Mouse (Mus musculus): ENCODE results near the gene Tmem136. TPM values are rescaled to one million over a fixed set of nuclear protein-coding genes. Genes with fewer than 3 reads are reported as not detected.

Tmem136 gene
- 10.5 and 12.6 TPM in 2 replicates for polyA plus RNA-seq (2015; fragmentation: Nextera tagmentation; extraction: Ambion mirVana)

DNA sequence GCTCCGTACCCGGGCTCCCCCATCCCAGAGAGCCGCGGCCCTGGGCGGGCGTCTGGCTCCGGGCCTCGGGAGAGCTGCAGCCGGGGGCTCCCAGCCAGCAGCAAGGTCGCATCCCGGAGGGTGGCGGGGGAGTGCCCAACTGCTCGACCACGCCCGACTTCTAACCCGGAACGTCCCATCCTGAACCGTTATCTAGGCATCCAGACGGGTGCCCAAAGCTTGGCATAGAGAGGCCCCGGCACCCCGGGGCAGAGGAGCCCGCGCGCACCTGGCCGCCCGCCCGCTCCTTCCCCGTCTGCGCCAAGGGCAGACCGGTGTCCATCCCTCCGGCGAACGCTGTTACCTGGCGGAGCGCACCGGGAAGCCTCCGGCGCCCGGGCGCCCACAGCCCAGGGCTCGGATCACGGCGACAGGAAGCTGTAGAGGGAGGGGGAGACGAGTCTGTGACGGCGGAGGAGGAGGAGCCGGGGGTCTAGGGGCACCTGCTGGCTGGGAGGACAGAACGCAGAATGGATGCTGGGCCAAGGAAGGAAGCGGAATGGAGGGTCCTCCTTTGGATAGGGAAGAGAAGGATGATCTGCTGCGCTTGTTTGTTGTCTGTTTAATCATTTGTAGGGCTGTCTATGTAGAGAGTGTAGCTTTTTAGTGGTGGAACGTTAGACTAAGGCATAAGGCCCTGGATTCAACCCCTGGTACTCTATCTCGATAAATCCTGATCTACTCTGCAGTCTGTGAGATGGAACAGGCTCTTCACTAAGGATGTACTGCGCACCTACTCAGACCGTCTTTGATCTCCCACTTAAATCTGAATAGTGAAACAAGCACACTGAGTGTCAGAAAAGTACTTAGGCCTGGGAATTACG is at the start of gene Tmem136:
Tmem136 (minus strand) TSS at position 437 of the 863 bp plus-strand sequence.
- H3K27ac ChIP-seq (ENCODE audit: low read length), result peak within 1 kb of the TSS; percentile 47; the same call in 1 of the 2 replicates
- peaks cover 10% of the 10 kb centered on the region for H3K4me1 ChIP-seq (replicated peaks; ENCODE audit: control insufficient read depth, insufficient read depth, low read length)
- ATAC-seq, result peak; percentile 99
- 3% methylated on average over 54 of the region's 55 CpGs for WGBS
- H3K27me3 ChIP-seq (replicated peaks; ENCODE audit: control insufficient read depth, insufficient read depth, low read length), result no peaks in the 10 kb centered on the region; the same call in 1 of the 2 replicates
- H3K4me2 ChIP-seq (ENCODE audit: low read length), result peak within 1 kb of the TSS; percentile 87
- H3K36me3 ChIP-seq (ENCODE audit: control insufficient read depth, insufficient read depth), result peaks cover 2% of the 10 kb centered on the region
- peak within 1 kb of the TSS; percentile 99 for H3K4me3 ChIP-seq (replicated peaks; ENCODE audit: low read length)
- no peaks in the 10 kb centered on the region for H3K9me3 ChIP-seq (ENCODE audit: control insufficient read depth, low read length)
- peak within 1 kb of the TSS; percentile 96 for H3K9ac ChIP-seq (replicated peaks; ENCODE audit: low read depth, low read length)

DNA sequence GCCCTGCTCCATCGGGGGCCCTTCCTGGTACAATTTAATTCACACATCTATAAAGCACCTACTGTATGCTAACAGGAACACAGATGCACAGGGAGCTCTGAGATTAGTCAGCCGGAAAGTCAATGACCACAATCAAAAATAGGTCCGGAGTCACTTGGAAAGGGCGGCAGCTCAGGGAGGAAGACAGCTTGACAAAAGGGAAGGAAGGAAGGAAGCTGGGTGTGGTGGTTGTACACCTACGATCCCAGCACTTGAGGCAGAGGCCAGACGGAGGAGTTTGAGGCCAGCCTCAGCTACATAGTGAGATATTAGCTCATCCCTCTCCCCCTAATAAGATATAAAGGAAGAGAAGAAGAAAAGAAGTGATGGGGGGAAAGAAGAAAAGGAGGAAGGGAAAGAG is 39.6 kb upstream of the Tmem136 start:
- WGBS, result 89% methylated on average over 6 of the region's 6 CpGs
- no peak overlapping the region for H3K4me2 ChIP-seq (ENCODE audit: low read length)
- no peak overlapping the region for H3K27ac ChIP-seq (ENCODE audit: low read length)
- H3K4me3 ChIP-seq (replicated peaks; ENCODE audit: low read length), result no peak overlapping the region
- no peak for ATAC-seq
- H3K9me3 ChIP-seq (ENCODE audit: control insufficient read depth, low read length), result no peaks in the 10 kb centered on the region
- H3K4me1 ChIP-seq (replicated peaks; ENCODE audit: control insufficient read depth, insufficient read depth, low read length), result no peaks in the 10 kb centered on the region
- no peaks in the 10 kb centered on the region for H3K36me3 ChIP-seq (ENCODE audit: control insufficient read depth, insufficient read depth)
- no peaks in the 10 kb centered on the region for H3K27me3 ChIP-seq (replicated peaks; ENCODE audit: control insufficient read depth, insufficient read depth, low read length)
- H3K9ac ChIP-seq (replicated peaks; ENCODE audit: low read depth, low read length), result no peak overlapping the region

DNA sequence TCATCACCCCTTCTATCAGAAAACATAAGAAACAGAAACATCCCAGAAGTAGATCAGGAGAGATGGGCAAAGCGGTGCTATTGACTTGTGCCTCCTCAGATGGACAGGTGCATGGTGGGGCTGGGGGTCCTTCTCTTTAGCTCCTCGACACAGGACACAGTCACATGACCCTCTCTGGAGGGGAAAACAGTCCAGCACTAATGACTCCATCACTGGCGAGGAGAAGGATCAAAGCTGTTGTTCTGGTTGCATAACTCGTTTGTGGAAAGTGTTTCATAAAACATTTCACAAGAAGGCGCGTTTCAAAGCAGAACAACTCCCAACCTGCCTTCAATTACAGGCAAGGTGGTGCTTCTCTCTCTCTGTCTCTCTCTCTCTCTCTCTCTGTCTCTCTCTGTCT is 35.4 kb upstream of the Tmem136 start:
- H3K4me3 ChIP-seq (replicated peaks; ENCODE audit: low read length), result no peak overlapping the region
- no peaks in the 10 kb centered on the region for H3K36me3 ChIP-seq (ENCODE audit: control insufficient read depth, insufficient read depth)
- H3K4me1 ChIP-seq (replicated peaks; ENCODE audit: control insufficient read depth, insufficient read depth, low read length), result peaks cover 4% of the 10 kb centered on the region; the same call in 1 of the 2 replicates
- H3K4me2 ChIP-seq (ENCODE audit: low read length), result no peak overlapping the region
- 70% methylated on average over 6 of the region's 6 CpGs for WGBS
- no peaks in the 10 kb centered on the region for H3K27me3 ChIP-seq (replicated peaks; ENCODE audit: control insufficient read depth, insufficient read depth, low read length)
- H3K9ac ChIP-seq (replicated peaks; ENCODE audit: low read depth, low read length), result no peak overlapping the region
- H3K9me3 ChIP-seq (ENCODE audit: control insufficient read depth, low read length), result no peaks in the 10 kb centered on the region
- H3K27ac ChIP-seq (ENCODE audit: low read length), result no peak overlapping the region
- no peak for ATAC-seq

DNA sequence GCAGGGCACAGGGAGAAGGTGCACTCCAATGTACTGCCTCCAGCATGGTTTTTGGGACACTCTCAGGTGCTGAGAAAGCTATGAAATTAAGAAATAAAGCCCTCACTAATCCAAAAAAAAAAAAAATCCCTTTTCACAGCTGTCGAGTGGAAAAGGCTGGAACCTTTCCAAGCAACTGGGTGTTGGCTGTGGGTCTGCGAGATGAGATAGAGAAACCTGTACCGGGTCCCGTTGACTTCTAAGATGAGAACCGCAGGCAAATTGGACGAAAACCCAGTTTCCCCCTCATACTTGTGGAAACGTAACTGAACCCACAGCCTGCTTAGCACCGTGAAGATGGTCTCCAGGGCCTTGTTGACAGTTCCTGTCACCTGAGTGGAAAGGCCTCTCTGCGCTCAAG is 34.6 kb upstream of the Tmem136 start:
- Histone ChIP-seq H3K27me3 (replicated peaks; ENCODE audit: control insufficient read depth, insufficient read depth, low read length) (no peaks in the 10 kb centered on the region), H3K36me3 (ENCODE audit: control insufficient read depth, insufficient read depth) (no peaks in the 10 kb centered on the region), H3K4me1 (replicated peaks; ENCODE audit: control insufficient read depth, insufficient read depth, low read length) (peaks cover 4% of the 10 kb centered on the region; the same call in 1 of the 2 replicates), H3K27ac (ENCODE audit: low read length) (no peak overlapping the region), H3K9me3 (ENCODE audit: control insufficient read depth, low read length) (no peaks in the 10 kb centered on the region), H3K9ac (replicated peaks; ENCODE audit: low read depth, low read length) (no peak overlapping the region), H3K4me2 (ENCODE audit: low read length) (no peak overlapping the region), H3K4me3 (replicated peaks; ENCODE audit: low read length) (no peak overlapping the region)
- 72% methylated on average over 9 of the region's 9 CpGs for WGBS
- ATAC-seq, result no peak

DNA sequence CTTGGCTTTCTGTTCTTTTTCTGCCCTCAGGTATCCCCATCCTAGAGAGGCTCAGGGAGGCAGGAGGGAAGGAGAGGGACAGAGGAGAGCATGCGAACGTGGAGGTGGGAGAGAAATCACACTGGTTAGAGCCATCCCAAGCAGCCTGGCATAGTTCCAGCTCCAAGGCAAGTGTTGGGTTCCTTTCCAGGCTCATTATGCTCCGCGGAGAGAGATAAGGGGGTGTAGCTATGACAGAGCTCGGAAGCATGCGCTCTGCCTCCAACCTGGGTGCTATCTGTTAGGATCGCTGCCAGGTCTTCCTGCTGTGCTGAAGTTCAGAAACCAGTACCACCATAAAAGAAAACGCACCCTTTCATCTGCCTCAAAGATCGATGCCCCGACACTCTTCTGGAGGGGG is 33.7 kb upstream of the Tmem136 start:
- peak; percentile 38; the same call in 1 of the 2 replicates for ATAC-seq
- peaks cover 4% of the 10 kb centered on the region; the same call in 1 of the 2 replicates for H3K4me1 ChIP-seq (replicated peaks; ENCODE audit: control insufficient read depth, insufficient read depth, low read length)
- 39% methylated on average over 10 of the region's 10 CpGs for WGBS
- H3K36me3 ChIP-seq (ENCODE audit: control insufficient read depth, insufficient read depth), result no peaks in the 10 kb centered on the region
- H3K9ac ChIP-seq (replicated peaks; ENCODE audit: low read depth, low read length), result no peak overlapping the region
- no peak overlapping the region for H3K4me3 ChIP-seq (replicated peaks; ENCODE audit: low read length)
- H3K4me2 ChIP-seq (ENCODE audit: low read length), result peak overlapping the region; percentile 15
- H3K27ac ChIP-seq (ENCODE audit: low read length), result no peak overlapping the region
- no peaks in the 10 kb centered on the region for H3K27me3 ChIP-seq (replicated peaks; ENCODE audit: control insufficient read depth, insufficient read depth, low read length)
- no peaks in the 10 kb centered on the region for H3K9me3 ChIP-seq (ENCODE audit: control insufficient read depth, low read length)

DNA sequence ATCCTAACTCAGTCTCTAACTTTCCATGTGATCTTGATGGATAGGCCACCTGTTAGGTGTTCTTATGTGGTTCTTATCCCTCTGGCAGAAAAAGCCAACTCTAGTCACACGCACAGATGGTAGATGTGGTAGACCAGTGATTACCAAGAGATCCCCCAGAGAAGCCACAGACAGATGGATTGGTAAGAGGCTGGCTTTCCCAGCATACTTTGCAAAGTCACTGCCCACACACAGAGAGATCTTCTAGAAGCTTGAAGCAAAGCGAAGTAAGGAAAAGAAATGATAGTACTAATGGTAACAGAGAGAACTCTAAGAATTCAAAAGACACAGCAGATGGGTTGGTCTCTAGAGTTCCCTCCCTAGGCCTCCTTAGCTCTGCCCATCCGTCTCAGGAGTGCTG is 33.1 kb upstream of the Tmem136 start:
- Histone ChIP-seq H3K9me3 (ENCODE audit: control insufficient read depth, low read length) (no peaks in the 10 kb centered on the region), H3K4me2 (ENCODE audit: low read length) (no peak overlapping the region), H3K36me3 (ENCODE audit: control insufficient read depth, insufficient read depth) (no peaks in the 10 kb centered on the region), H3K27ac (ENCODE audit: low read length) (no peak overlapping the region), H3K9ac (replicated peaks; ENCODE audit: low read depth, low read length) (no peak overlapping the region), H3K4me3 (replicated peaks; ENCODE audit: low read length) (no peak overlapping the region), H3K27me3 (replicated peaks; ENCODE audit: control insufficient read depth, insufficient read depth, low read length) (no peaks in the 10 kb centered on the region), H3K4me1 (replicated peaks; ENCODE audit: control insufficient read depth, insufficient read depth, low read length) (peaks cover 4% of the 10 kb centered on the region; the same call in 1 of the 2 replicates)
- ATAC-seq, result no peak
- 88% methylated on average over 3 of the region's 3 CpGs for WGBS

DNA sequence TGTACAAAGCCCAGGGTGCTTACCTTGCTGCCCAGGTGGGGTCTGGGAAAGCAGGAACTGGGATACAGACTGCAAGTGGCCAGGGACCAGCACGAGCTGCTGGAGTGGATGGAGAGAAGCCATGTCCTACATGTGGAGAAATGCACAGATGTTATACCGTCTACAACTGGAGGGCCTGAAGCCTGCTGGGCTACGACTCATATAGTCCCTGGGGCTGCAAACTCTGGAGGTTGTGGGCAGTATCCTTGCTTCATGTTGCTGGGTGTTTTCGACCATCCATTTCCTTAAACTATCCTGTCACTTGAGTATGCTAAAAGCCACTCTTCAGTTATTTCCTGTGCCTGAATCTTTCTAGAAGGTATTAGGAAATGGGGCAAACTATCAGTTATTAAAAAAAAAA is 28.8 kb upstream of the Tmem136 start:
- H3K9me3 ChIP-seq (ENCODE audit: control insufficient read depth, low read length), result no peaks in the 10 kb centered on the region
- no peak overlapping the region for H3K4me2 ChIP-seq (ENCODE audit: low read length)
- H3K27ac ChIP-seq (ENCODE audit: low read length), result no peak overlapping the region
- H3K4me1 ChIP-seq (replicated peaks; ENCODE audit: control insufficient read depth, insufficient read depth, low read length), result peaks cover 3% of the 10 kb centered on the region; the same call in 1 of the 2 replicates
- no peaks in the 10 kb centered on the region for H3K36me3 ChIP-seq (ENCODE audit: control insufficient read depth, insufficient read depth)
- H3K27me3 ChIP-seq (replicated peaks; ENCODE audit: control insufficient read depth, insufficient read depth, low read length), result no peaks in the 10 kb centered on the region
- ATAC-seq, result no peak
- no peak overlapping the region for H3K9ac ChIP-seq (replicated peaks; ENCODE audit: low read depth, low read length)
- 87% methylated on average over 4 of the region's 4 CpGs for WGBS
- H3K4me3 ChIP-seq (replicated peaks; ENCODE audit: low read length), result no peak overlapping the region

DNA sequence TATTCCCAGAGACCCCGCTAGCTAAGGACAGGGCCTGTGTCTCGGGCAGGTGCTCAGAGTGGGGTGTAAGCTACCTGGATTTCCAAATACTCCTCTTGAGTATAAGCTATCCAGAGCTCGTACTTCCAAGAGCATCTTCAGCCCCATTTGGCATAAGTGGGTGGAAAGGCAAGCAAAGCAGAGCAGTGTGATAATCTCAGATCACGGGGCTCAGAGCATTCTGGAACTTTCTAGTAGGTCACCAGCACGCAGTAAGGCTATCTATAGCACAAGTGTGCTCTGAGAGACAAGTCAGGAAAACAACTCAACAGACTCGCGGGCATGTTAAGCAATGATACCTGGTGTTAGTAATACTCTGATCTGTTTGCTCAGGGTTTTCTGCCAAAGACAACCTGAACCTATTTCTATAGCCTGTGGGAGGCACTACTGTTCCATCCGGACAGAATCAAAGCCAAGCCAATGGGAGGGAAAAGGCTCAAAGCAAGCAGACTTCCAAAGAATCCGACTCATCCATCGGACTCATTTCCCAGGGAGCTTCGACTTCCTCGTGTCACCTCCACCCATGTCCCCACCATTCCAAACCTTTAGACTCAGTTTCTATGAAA is 27.9 kb upstream of the Tmem136 start:
- no peaks in the 10 kb centered on the region for H3K9me3 ChIP-seq (ENCODE audit: control insufficient read depth, low read length)
- no peak overlapping the region for H3K27ac ChIP-seq (ENCODE audit: low read length)
- 74% methylated on average over 12 of the region's 12 CpGs for WGBS
- H3K4me1 ChIP-seq (replicated peaks; ENCODE audit: control insufficient read depth, insufficient read depth, low read length), result no peaks in the 10 kb centered on the region
- no peaks in the 10 kb centered on the region for H3K36me3 ChIP-seq (ENCODE audit: control insufficient read depth, insufficient read depth)
- no peak for ATAC-seq
- H3K4me2 ChIP-seq (ENCODE audit: low read length), result no peak overlapping the region
- no peak overlapping the region for H3K9ac ChIP-seq (replicated peaks; ENCODE audit: low read depth, low read length)
- no peaks in the 10 kb centered on the region for H3K27me3 ChIP-seq (replicated peaks; ENCODE audit: control insufficient read depth, insufficient read depth, low read length)
- H3K4me3 ChIP-seq (replicated peaks; ENCODE audit: low read length), result no peak overlapping the region

DNA sequence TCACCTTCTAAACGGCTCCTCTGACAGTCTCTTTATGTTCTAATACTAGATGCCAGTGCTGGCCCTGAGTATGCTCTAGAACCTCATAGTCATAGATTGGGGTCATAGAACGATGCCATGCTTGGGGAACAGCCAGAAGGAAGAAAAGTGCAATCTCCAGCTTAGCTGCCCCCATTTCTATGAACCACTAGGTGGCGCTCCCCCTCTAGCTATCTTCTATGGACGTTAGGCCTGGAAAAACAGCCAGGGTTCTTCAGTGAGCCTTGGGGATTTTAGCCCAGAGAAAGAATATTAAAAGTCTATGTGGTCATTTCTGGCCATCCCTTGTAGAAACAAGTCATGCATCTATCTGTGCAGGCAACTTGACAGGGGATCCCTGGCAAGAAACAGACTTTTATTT is 25.5 kb upstream of the Tmem136 start:
- 6% methylated on average over 4 of the region's 4 CpGs for WGBS
- Histone ChIP-seq H3K4me1 (replicated peaks; ENCODE audit: control insufficient read depth, insufficient read depth, low read length) (no peaks in the 10 kb centered on the region), H3K27me3 (replicated peaks; ENCODE audit: control insufficient read depth, insufficient read depth, low read length) (no peaks in the 10 kb centered on the region), H3K9ac (replicated peaks; ENCODE audit: low read depth, low read length) (no peak overlapping the region), H3K27ac (ENCODE audit: low read length) (no peak overlapping the region), H3K4me3 (replicated peaks; ENCODE audit: low read length) (no peak overlapping the region), H3K9me3 (ENCODE audit: control insufficient read depth, low read length) (no peaks in the 10 kb centered on the region), H3K4me2 (ENCODE audit: low read length) (no peak overlapping the region), H3K36me3 (ENCODE audit: control insufficient read depth, insufficient read depth) (no peaks in the 10 kb centered on the region)
- ATAC-seq, result no peak
